Mouse (Mus musculus): ENCODE data around the gene Bcl7b. TPM values are rescaled to one million over a fixed set of nuclear protein-coding genes. Genes with fewer than 3 reads are reported as not detected.
"Not testable (repeated sequence)": the region's sequence is repeated elsewhere in the genome, so short reads cannot be mapped to it uniquely, and the experiment has no call there.

The Bcl7b gene
- polyA plus RNA-seq, 1 experiment = not detected

GRCm38 (mm10) chr5:135220941-135221340, 52.9 kb downstream of the Bcl7b start:
- Histone ChIP-seq H3K27ac (ENCODE audit: insufficient read depth, low read depth, low read length) (no peak overlapping the region), H3K4me3 (ENCODE audit: insufficient read depth, low read depth, low read length) (no peak overlapping the region), H3K4me1 (ENCODE audit: control insufficient read depth, insufficient read depth, low read length) (no peaks in the 10 kb centered on the region)
- TF ChIP-seq POLR2A (IDR thresholded peaks at IDR 0.05; ENCODE audit: insufficient read depth, low read depth, low read length) = no peak
- TF ChIP-seq CTCF (IDR thresholded peaks at IDR 0.05; ENCODE audit: insufficient read depth, low read depth, low read length) = no peak

DNA sequence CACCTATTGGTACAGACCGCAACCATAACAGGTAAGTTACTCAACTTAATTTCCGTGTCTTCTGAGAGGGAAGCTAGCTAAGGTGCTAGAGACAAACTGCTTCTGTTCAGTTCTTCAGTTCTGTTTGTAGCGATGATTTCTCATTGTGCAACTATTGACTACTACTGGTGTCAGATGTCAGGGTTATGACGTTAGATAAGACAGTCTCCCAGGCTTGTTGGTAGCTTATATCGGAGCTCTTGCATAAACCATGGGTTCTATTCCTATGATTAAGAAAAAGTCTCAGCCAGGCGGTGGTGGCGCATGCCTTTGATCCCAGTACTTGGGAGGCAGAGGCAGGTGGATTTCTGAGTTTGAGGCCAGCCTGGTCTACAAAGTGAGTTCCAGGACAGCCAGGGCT, 54.0 kb downstream of the Bcl7b start:
- no peak overlapping the region for H3K4me3 ChIP-seq (ENCODE audit: insufficient read depth, low read depth, low read length)
- no peak for TF ChIP-seq CTCF (IDR thresholded peaks at IDR 0.05; ENCODE audit: insufficient read depth, low read depth, low read length)
- TF ChIP-seq POLR2A (IDR thresholded peaks at IDR 0.05; ENCODE audit: insufficient read depth, low read depth, low read length) = no peak
- no peaks in the 10 kb centered on the region for H3K4me1 ChIP-seq (ENCODE audit: control insufficient read depth, insufficient read depth, low read length)
- WGBS = 96% methylated on average over 7 of the region's 7 CpGs
- H3K27ac ChIP-seq (ENCODE audit: insufficient read depth, low read depth, low read length) = no peak overlapping the region

- no peak overlapping the region for H3K27ac ChIP-seq (ENCODE audit: insufficient read depth, low read depth, low read length)
- no peaks in the 10 kb centered on the region for H3K4me1 ChIP-seq (ENCODE audit: control insufficient read depth, insufficient read depth, low read length)
- 97% methylated on average over 3 of the region's 3 CpGs for WGBS
- no peak overlapping the region for H3K4me3 ChIP-seq (ENCODE audit: insufficient read depth, low read depth, low read length)
- no peak for TF ChIP-seq POLR2A (IDR thresholded peaks at IDR 0.05; ENCODE audit: insufficient read depth, low read depth, low read length)
- TF ChIP-seq CTCF (IDR thresholded peaks at IDR 0.05; ENCODE audit: insufficient read depth, low read depth, low read length) = no peak
These were observed 56.1 kb downstream of the Bcl7b start for GRCm38 (mm10) chr5:135224169-135224568.

DNA sequence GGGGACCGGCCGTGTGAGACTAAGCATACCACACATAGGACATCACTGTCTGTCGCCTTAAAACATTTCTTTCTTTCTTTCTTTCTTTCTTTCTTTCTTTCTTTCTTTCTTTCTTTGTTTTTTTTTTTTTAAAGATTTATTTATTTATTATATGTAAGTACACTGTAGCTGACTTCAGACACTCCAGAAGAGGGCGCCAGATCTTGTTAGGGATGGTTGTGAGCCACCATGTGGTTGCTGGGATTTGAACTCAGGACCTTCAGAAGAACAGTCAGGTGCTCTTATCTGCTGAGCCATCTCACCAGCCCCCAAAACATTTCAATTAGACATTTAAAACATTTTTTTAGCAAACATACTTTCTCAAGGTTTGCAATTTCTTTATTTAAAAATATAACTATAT, 57.8 kb downstream of the Bcl7b start:
- H3K27ac ChIP-seq (ENCODE audit: insufficient read depth, low read depth, low read length); H3K4me3 ChIP-seq (ENCODE audit: insufficient read depth, low read depth, low read length); H3K4me1 ChIP-seq (ENCODE audit: control insufficient read depth, insufficient read depth, low read length): not testable (repeated sequence)
- WGBS = 93% methylated on average over 4 of the region's 4 CpGs

DNA sequence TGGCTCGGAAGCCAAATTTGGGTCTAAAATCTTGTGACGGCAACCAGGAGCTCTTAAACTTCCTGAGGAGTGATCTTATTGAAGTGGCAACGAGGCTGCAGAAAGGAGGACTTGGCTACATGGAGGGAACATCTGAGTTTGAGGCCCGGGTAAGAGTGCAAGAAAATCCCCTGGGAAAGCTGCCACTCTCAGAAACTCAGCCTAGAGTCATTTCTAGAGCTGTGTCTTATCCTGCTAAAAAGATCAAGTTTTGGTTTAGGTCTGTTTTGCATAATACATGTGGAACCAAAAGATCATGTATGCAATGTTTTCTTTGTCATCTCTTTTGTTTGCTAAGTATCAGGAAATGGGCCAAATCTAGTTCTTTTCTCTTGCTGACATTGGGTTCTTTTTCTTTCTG, 62.1 kb downstream of the Bcl7b start:
- TF ChIP-seq CTCF (IDR thresholded peaks at IDR 0.05; ENCODE audit: insufficient read depth, low read depth, low read length) = no peak
- TF ChIP-seq POLR2A (IDR thresholded peaks at IDR 0.05; ENCODE audit: insufficient read depth, low read depth, low read length) = no peak
- no peaks in the 10 kb centered on the region for H3K4me1 ChIP-seq (ENCODE audit: control insufficient read depth, insufficient read depth, low read length)
- no peak overlapping the region for H3K27ac ChIP-seq (ENCODE audit: insufficient read depth, low read depth, low read length)
- WGBS = 62% methylated on average over 4 of the region's 4 CpGs
- no peak overlapping the region for H3K4me3 ChIP-seq (ENCODE audit: insufficient read depth, low read depth, low read length)

Other genes starting within 250 kb of the Bcl7b start
- not detected in 2 replicates for gene Mettl27, start 235.9 kb upstream of the Bcl7b start, polyA plus RNA-seq (2012; ENCODE audit: insufficient read depth, insufficient read length, low replicate concordance, missing spikeins)
- not detected in 2 replicates for gene Cldn4, start 221.3 kb upstream of the Bcl7b start, polyA plus RNA-seq (2012; ENCODE audit: insufficient read depth, insufficient read length, low replicate concordance, missing spikeins)
- gene Cldn3, start 182.1 kb upstream of the Bcl7b start, polyA plus RNA-seq (2012; ENCODE audit: insufficient read depth, insufficient read length, low replicate concordance, missing spikeins) = not detected in 2 replicates
- not detected in 2 replicates for gene Abhd11, start 159.1 kb upstream of the Bcl7b start, polyA plus RNA-seq (2012; ENCODE audit: insufficient read depth, insufficient read length, low replicate concordance, missing spikeins)
- not detected in 2 replicates for gene Stx1a, start 144.8 kb upstream of the Bcl7b start, polyA plus RNA-seq (2012; ENCODE audit: insufficient read depth, insufficient read length, low replicate concordance, missing spikeins)
- gene Dnajc30, start 104.1 kb upstream of the Bcl7b start, polyA plus RNA-seq (2012; ENCODE audit: insufficient read depth, insufficient read length, low replicate concordance, missing spikeins) = not detected in 2 replicates
- not detected in 2 replicates for gene Bud23, start 103.3 kb upstream of the Bcl7b start, polyA plus RNA-seq (2012; ENCODE audit: insufficient read depth, insufficient read length, low replicate concordance, missing spikeins)
- gene Vps37d, start 90.0 kb upstream of the Bcl7b start, polyA plus RNA-seq (2012; ENCODE audit: insufficient read depth, insufficient read length, low replicate concordance, missing spikeins) = not detected in 2 replicates
- gene Mlxipl, start 78.4 kb upstream of the Bcl7b start, polyA plus RNA-seq (2012; ENCODE audit: insufficient read depth, insufficient read length, low replicate concordance, missing spikeins) = not detected in 2 replicates
- not detected in 2 replicates for gene Tbl2, start 18.6 kb upstream of the Bcl7b start, polyA plus RNA-seq (2012; ENCODE audit: insufficient read depth, insufficient read length, low replicate concordance, missing spikeins)
- gene Baz1b, start 19.0 kb downstream of the Bcl7b start, polyA plus RNA-seq (2012; ENCODE audit: insufficient read depth, insufficient read length, low replicate concordance, missing spikeins) = 147 TPM in 1 of 2 replicates, not detected in the other
- gene Fzd9, start 82.9 kb downstream of the Bcl7b start, polyA plus RNA-seq (2012; ENCODE audit: insufficient read depth, insufficient read length, low replicate concordance, missing spikeins) = not detected in 2 replicates
- not detected in 2 replicates for gene Fkbp6, start 181.8 kb downstream of the Bcl7b start, polyA plus RNA-seq (2012; ENCODE audit: insufficient read depth, insufficient read length, low replicate concordance, missing spikeins)
- gene Trim50, start 185.0 kb downstream of the Bcl7b start, polyA plus RNA-seq (2012; ENCODE audit: insufficient read depth, insufficient read length, low replicate concordance, missing spikeins) = not detected in 2 replicates
- not detected in 2 replicates for gene Nsun5, start 201.7 kb downstream of the Bcl7b start, polyA plus RNA-seq (2012; ENCODE audit: insufficient read depth, insufficient read length, low replicate concordance, missing spikeins)
- not detected in 2 replicates for gene Pom121, start 226.3 kb downstream of the Bcl7b start, polyA plus RNA-seq (2012; ENCODE audit: insufficient read depth, insufficient read length, low replicate concordance, missing spikeins)

Measured in olfactory bulb, adult 2 months (tissue).